Mouse (Mus musculus) megakaryocyte progenitor cell, adult 5-6 weeks (primary cell): ENCODE data around the gene Gp5. TPM values are rescaled to one million over a fixed set of nuclear protein-coding genes. Genes with fewer than 3 reads are reported as not detected.

Source experiments
- ATAC-seq: replicated peaks from 2 replicates; pipeline ENCODE4 v1.8.0; 2016; ENCODE audit warnings: mild to moderate bottlenecking, moderate TSS enrichment, inconsistent platforms; ENCODE audit not compliant: poor library complexity
- total RNA-seq, 2 experiments: library from RNA; stranded (forward) in 1 of 2; stranded (reverse) in 1 of 2; fragments of 157-497, 149-512 nt in 1 of 2; fragments of 200-1000 nt in 1 of 2; gene quantifications; 2 replicates each; pipeline versions ENCODE4 v1.2.3 to v1.2.4; 2015 to 2017

The Gp5 gene
- total RNA-seq, 2 experiments from 2014 or later = 0.46 to 1.5 TPM

- no peak for ATAC-seq
These were observed 29.8 kb downstream of the Gp5 start for GRCm38 (mm10) chr16:30280676-30281297.

- ATAC-seq = no peak
These were observed 32.2 kb downstream of the Gp5 start for GRCm38 (mm10) chr16:30278406-30278805.

GRCm38 (mm10) chr16:30275558-30276340, 34.8 kb downstream of the Gp5 start:
- no peak; the same call in 1 of the 2 replicates for ATAC-seq

- ATAC-seq = no peak
These were observed 37.5 kb downstream of the Gp5 start for GRCm38 (mm10) chr16:30273065-30273464.

GRCm38 (mm10) chr16:30271941-30272595, 38.5 kb downstream of the Gp5 start:
- no peak for ATAC-seq

GRCm38 (mm10) chr16:30271223-30271761, 39.3 kb downstream of the Gp5 start:
- no peak for ATAC-seq

- no peak for ATAC-seq
These were observed 43.2 kb downstream of the Gp5 start, which contains the start of gene Cpn2 for GRCm38 (mm10) chr16:30267359-30267758. TSS of gene Cpn2 (minus strand) at chr16:30267499.

GRCm38 (mm10) chr16:30266561-30266960, 44.0 kb downstream of the Gp5 start:
- no peak for ATAC-seq

- 0 out of 2 replicates have a peak, but pooled peaks have one; percentile 14 for ATAC-seq
These were observed 45.0 kb downstream of the Gp5 start for GRCm38 (mm10) chr16:30265611-30266010.

- no peak for ATAC-seq
These were observed 47.4 kb downstream of the Gp5 start for GRCm38 (mm10) chr16:30263156-30263555.

GRCm38 (mm10) chr16:30262664-30263063, 47.9 kb downstream of the Gp5 start:
- peak; percentile 76 for ATAC-seq

GRCm38 (mm10) chr16:30262157-30262556, 48.4 kb downstream of the Gp5 start:
- no peak for ATAC-seq

GRCm38 (mm10) chr16:30261341-30261740, 49.2 kb downstream of the Gp5 start:
- ATAC-seq = no peak

- ATAC-seq = no peak
These were observed 50.5 kb downstream of the Gp5 start for GRCm38 (mm10) chr16:30260012-30260635.

GRCm38 (mm10) chr16:30259444-30259843, 51.1 kb downstream of the Gp5 start:
- ATAC-seq = no peak

- ATAC-seq = no peak
These were observed 52.1 kb downstream of the Gp5 start for GRCm38 (mm10) chr16:30258441-30258840.

GRCm38 (mm10) chr16:30257718-30258117, 52.9 kb downstream of the Gp5 start:
- peak; percentile 84 for ATAC-seq
